In the genomic region with DNA sequence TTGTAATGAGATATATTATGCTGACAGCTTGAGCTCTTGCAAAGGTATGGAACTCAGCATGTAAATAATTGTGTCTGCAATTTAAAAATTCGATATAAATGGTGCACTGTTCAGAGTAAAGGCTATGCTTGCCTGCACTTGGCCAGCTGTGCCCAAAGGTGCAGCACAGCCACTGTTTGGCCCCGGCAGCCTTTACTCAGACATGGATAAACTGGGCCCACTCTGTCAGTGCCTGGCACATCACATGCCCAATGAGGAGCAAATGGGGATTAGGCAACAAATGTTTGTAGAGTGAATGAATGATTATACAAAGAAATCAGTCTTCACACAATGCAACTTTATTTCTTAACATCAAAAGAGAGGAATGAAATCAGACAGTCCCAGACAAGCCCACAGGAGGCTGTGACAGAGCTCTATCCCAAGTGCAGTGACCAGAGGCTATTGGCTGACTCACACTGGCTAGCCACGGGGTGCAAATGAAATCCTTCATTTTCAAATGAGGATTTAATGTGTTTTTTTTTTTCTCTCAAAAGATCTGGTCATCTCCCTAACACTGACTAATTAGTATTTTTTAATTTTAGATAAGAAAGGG, we compare ENCODE assay signal across 20 mouse cellular contexts.
"Had no signal": no experiment of that assay in that cellular context is flagged by ENCODE, and none has a peak within 500 bp of the region (broad histone marks: within the 10 kb centered on the region; RNA-seq: fewer than 3 reads in every experiment).

No protein-coding gene starts in this region.

- H3K4me3 ChIP-seq: kidney, embryonic 15.5 days; limb, embryonic 12.5 days; limb, embryonic 15.5 days; myocyte; neural tube, embryonic 13.5 days; stomach, embryonic 15.5 days had no signal

- H3K9me3 ChIP-seq: kidney, embryonic 15.5 days; limb, embryonic 12.5 days; limb, embryonic 15.5 days; neural tube, embryonic 13.5 days; stomach, embryonic 15.5 days had no signal

- ATAC-seq: liver, postnatal 0 days; lung, postnatal 0 days had no signal

- H3K27ac ChIP-seq: kidney, embryonic 15.5 days; limb, embryonic 12.5 days; limb, embryonic 15.5 days; liver, embryonic 14.5 days; macrophage; neural tube, embryonic 13.5 days; stomach, embryonic 15.5 days had no signal

- H3K36me3 ChIP-seq: kidney, embryonic 15.5 days; limb, embryonic 12.5 days; limb, embryonic 15.5 days; neural tube, embryonic 13.5 days; stomach, embryonic 15.5 days had no signal

- H3K4me2 ChIP-seq: kidney, embryonic 15.5 days; limb, embryonic 12.5 days; limb, embryonic 15.5 days; liver, embryonic 11.5 days; lung, embryonic 14.5 days; neural tube, embryonic 13.5 days; stomach, embryonic 15.5 days had no signal

- H3K4me1 ChIP-seq: kidney, embryonic 15.5 days; limb, embryonic 12.5 days; limb, embryonic 15.5 days; neural tube, embryonic 13.5 days; stomach, embryonic 15.5 days had no signal

- DNase-seq: kidney, adult 8-10 months; kidney, postnatal 10 days; kidney, postnatal 36 days; left cerebral cortex, postnatal 4 days; liver, postnatal 0 days; lung, embryonic 14.5 days; retina, postnatal 1 day; right cerebral cortex, postnatal 25 days; spleen, adult 18-20 months; thymus, postnatal 25 days had no signal

- H3K9ac ChIP-seq: kidney, embryonic 15.5 days; limb, embryonic 12.5 days; limb, embryonic 15.5 days; liver, embryonic 14.5 days; liver, postnatal 0 days; lung, embryonic 14.5 days; neural tube, embryonic 13.5 days; stomach, embryonic 15.5 days had no signal

- H3K27me3 ChIP-seq: limb, embryonic 12.5 days; limb, embryonic 15.5 days; neural tube, embryonic 13.5 days; stomach, embryonic 15.5 days had no signal
